Mouse (Mus musculus): ENCODE measurements around the gene Enox1. TPM values are rescaled to one million over a fixed set of nuclear protein-coding genes. Genes with fewer than 3 reads are reported as not detected.
A peak's percentile ranks its signal among the peaks of the same experiment; 100 is the strongest.
"Not testable (repeated sequence)": the region's sequence is repeated elsewhere in the genome, so short reads cannot be mapped to it uniquely, and the experiment has no call there.

Enox1 gene
- 1.7 and 1.9 TPM in 2 replicates for polyA plus RNA-seq (2015; fragmentation: Nextera tagmentation; extraction: Ambion mirVana)

GRCm38 (mm10) chr14:77156222-77156910 lies at the start of gene Enox1:
TSS of gene Enox1 (plus strand) at chr14:77156763.
- Histone ChIP-seq H3K27me3 (replicated peaks; ENCODE audit: control insufficient read depth, insufficient read depth, low read length) (peaks cover 38% of the 10 kb centered on the region), H3K36me3 (ENCODE audit: control insufficient read depth, insufficient read depth) (no peaks in the 10 kb centered on the region), H3K27ac (ENCODE audit: low read depth, low read length) (no peak within 1 kb of the TSS), H3K4me1 (replicated peaks; ENCODE audit: control insufficient read depth, insufficient read depth, low read length) (no peaks in the 10 kb centered on the region; the same call in 1 of the 2 replicates), H3K9me3 (ENCODE audit: control insufficient read depth) (no peaks in the 10 kb centered on the region), H3K4me2 (replicated peaks; ENCODE audit: low read depth) (peak within 1 kb of the TSS; percentile 87), H3K9ac (ENCODE audit: low read depth, low read length) (peak within 1 kb of the TSS; percentile 31), H3K4me3 (ENCODE audit: low read depth, low read length) (peak within 1 kb of the TSS; percentile 61)
- peak; percentile 41 for ATAC-seq
- WGBS = 1% methylated on average over 69 of the region's 73 CpGs
- TF ChIP-seq CTCF (IDR thresholded peaks at IDR 0.05; ENCODE audit: low read depth) = peak; percentile 43

GRCm38 (mm10) chr14:77110622-77111021 lies 45.9 kb upstream of the Enox1 start:
- H3K4me3 ChIP-seq (ENCODE audit: low read depth, low read length); H3K4me2 ChIP-seq (replicated peaks; ENCODE audit: low read depth); H3K9me3 ChIP-seq (ENCODE audit: control insufficient read depth); H3K27ac ChIP-seq (ENCODE audit: low read depth, low read length); H3K36me3 ChIP-seq (ENCODE audit: control insufficient read depth, insufficient read depth); H3K9ac ChIP-seq (ENCODE audit: low read depth, low read length); ATAC-seq; H3K27me3 ChIP-seq (replicated peaks; ENCODE audit: control insufficient read depth, insufficient read depth, low read length); H3K4me1 ChIP-seq (replicated peaks; ENCODE audit: control insufficient read depth, insufficient read depth, low read length): not testable (repeated sequence)
- WGBS = 82% methylated on average over 5 of the region's 5 CpGs

DNA sequence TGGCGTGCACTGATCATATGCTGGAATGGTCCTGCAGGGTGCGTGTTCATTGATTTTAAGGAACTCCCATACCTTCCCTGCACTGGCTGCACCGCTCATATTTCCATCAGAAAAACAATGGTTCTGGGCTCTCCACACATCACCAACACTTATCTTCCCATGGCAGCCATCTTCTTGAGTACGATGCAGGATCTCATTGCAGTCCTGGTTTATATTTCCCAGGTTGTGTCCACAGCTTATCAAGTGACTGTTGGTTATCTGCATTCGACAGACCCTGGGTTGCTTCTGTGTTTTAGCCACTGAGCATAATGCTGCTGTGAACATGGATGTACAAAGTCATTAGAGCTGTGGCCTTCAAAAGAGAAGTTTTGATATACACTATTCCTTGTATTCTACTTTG lies 26.0 kb upstream of the Enox1 start:
- Histone ChIP-seq H3K27ac (ENCODE audit: low read depth, low read length) (no peak overlapping the region), H3K4me2 (replicated peaks; ENCODE audit: low read depth) (no peak overlapping the region), H3K27me3 (replicated peaks; ENCODE audit: control insufficient read depth, insufficient read depth, low read length) (no peaks in the 10 kb centered on the region), H3K4me3 (ENCODE audit: low read depth, low read length) (no peak overlapping the region), H3K4me1 (replicated peaks; ENCODE audit: control insufficient read depth, insufficient read depth, low read length) (no peaks in the 10 kb centered on the region), H3K9me3 (ENCODE audit: control insufficient read depth) (no peaks in the 10 kb centered on the region), H3K36me3 (ENCODE audit: control insufficient read depth, insufficient read depth) (no peaks in the 10 kb centered on the region), H3K9ac (ENCODE audit: low read depth, low read length) (no peak overlapping the region)
- no peak for TF ChIP-seq CTCF (IDR thresholded peaks at IDR 0.05; ENCODE audit: low read depth)
- no peak for ATAC-seq
- WGBS = 86% methylated on average over 5 of the region's 5 CpGs

- Histone ChIP-seq H3K4me3 (ENCODE audit: low read depth, low read length) (no peak overlapping the region), H3K9me3 (ENCODE audit: control insufficient read depth) (no peaks in the 10 kb centered on the region), H3K27me3 (replicated peaks; ENCODE audit: control insufficient read depth, insufficient read depth, low read length) (no peaks in the 10 kb centered on the region), H3K27ac (ENCODE audit: low read depth, low read length) (no peak overlapping the region), H3K9ac (ENCODE audit: low read depth, low read length) (no peak overlapping the region), H3K4me1 (replicated peaks; ENCODE audit: control insufficient read depth, insufficient read depth, low read length) (no peaks in the 10 kb centered on the region), H3K36me3 (ENCODE audit: control insufficient read depth, insufficient read depth) (no peaks in the 10 kb centered on the region), H3K4me2 (replicated peaks; ENCODE audit: low read depth) (no peak overlapping the region)
- no peak for TF ChIP-seq CTCF (IDR thresholded peaks at IDR 0.05; ENCODE audit: low read depth)
- WGBS = 58% methylated on average over 6 of the region's 6 CpGs
- ATAC-seq = no peak
Measured at GRCm38 (mm10) chr14:77136936-77137335, 19.6 kb upstream of the Enox1 start.

GRCm38 (mm10) chr14:77141324-77142282 lies 15.0 kb upstream of the Enox1 start:
- no peaks in the 10 kb centered on the region for H3K27me3 ChIP-seq (replicated peaks; ENCODE audit: control insufficient read depth, insufficient read depth, low read length)
- no peak overlapping the region for H3K4me2 ChIP-seq (replicated peaks; ENCODE audit: low read depth)
- H3K4me3 ChIP-seq (ENCODE audit: low read depth, low read length) = no peak overlapping the region
- H3K4me1 ChIP-seq (replicated peaks; ENCODE audit: control insufficient read depth, insufficient read depth, low read length) = no peaks in the 10 kb centered on the region
- H3K9me3 ChIP-seq (ENCODE audit: control insufficient read depth) = no peaks in the 10 kb centered on the region
- no peak overlapping the region for H3K9ac ChIP-seq (ENCODE audit: low read depth, low read length)
- peak; percentile 79 for TF ChIP-seq CTCF (IDR thresholded peaks at IDR 0.05; ENCODE audit: low read depth)
- H3K36me3 ChIP-seq (ENCODE audit: control insufficient read depth, insufficient read depth) = no peaks in the 10 kb centered on the region
- no peak overlapping the region for H3K27ac ChIP-seq (ENCODE audit: low read depth, low read length)
- whole genome bisulfite sequencing = 29% methylated on average over 17 of the region's 17 CpGs
- ATAC-seq = peak; percentile 43; the same call in 1 of the 2 replicates

- no peak for TF ChIP-seq CTCF (IDR thresholded peaks at IDR 0.05; ENCODE audit: low read depth)
- no peak overlapping the region for H3K4me3 ChIP-seq (ENCODE audit: low read depth, low read length)
- H3K36me3 ChIP-seq (ENCODE audit: control insufficient read depth, insufficient read depth) = no peaks in the 10 kb centered on the region
- H3K9me3 ChIP-seq (ENCODE audit: control insufficient read depth) = no peaks in the 10 kb centered on the region
- H3K4me1 ChIP-seq (replicated peaks; ENCODE audit: control insufficient read depth, insufficient read depth, low read length) = no peaks in the 10 kb centered on the region
- 63% methylated on average over 4 of the region's 4 CpGs for WGBS
- H3K4me2 ChIP-seq (replicated peaks; ENCODE audit: low read depth) = no peak overlapping the region
- no peak overlapping the region for H3K27ac ChIP-seq (ENCODE audit: low read depth, low read length)
- H3K27me3 ChIP-seq (replicated peaks; ENCODE audit: control insufficient read depth, insufficient read depth, low read length) = no peaks in the 10 kb centered on the region
- ATAC-seq = no peak
- no peak overlapping the region for H3K9ac ChIP-seq (ENCODE audit: low read depth, low read length)
Measured at GRCm38 (mm10) chr14:77145103-77145502, 11.5 kb upstream of the Enox1 start.

All from intestine, postnatal 0 days (tissue).